Mouse (Mus musculus) ZHBTc4 (cell line): ENCODE measurements around the gene Pdxp.
A peak's percentile ranks its signal among the peaks of the same experiment; 100 is the strongest.
"Not testable (repeated sequence)": the region's sequence is repeated elsewhere in the genome, so short reads cannot be mapped to it uniquely, and the experiment has no call there.

Experiments
- DNase-seq: peaks from one replicate; pipeline ENCODE4 v3.0.0-alpha.2; 2011; ENCODE audit warnings: low read depth, low spot score

Gene Pdxp

GRCm38 (mm10) chr15:78913632-78914090 lies at the start of gene Pdxp:
Gene Pdxp (plus strand): TSS chr15:78913919.
- peak; percentile 99 for DNase-seq

- peak; percentile 56 for DNase-seq
Observed at GRCm38 (mm10) chr15:78868398-78868797, 45.3 kb upstream of the Pdxp start.

GRCm38 (mm10) chr15:78868826-78869233 lies 44.9 kb upstream of the Pdxp start:
- no peak for DNase-seq

GRCm38 (mm10) chr15:78869775-78870174 lies 43.9 kb upstream of the Pdxp start:
- DNase-seq = peak; percentile 78

- no peak for DNase-seq
Observed at GRCm38 (mm10) chr15:78872021-78872608, 41.6 kb upstream of the Pdxp start.

- peak; percentile 53 for DNase-seq
Observed at GRCm38 (mm10) chr15:78873803-78874435, 39.8 kb upstream of the Pdxp start.

GRCm38 (mm10) chr15:78874989-78875388 lies 38.7 kb upstream of the Pdxp start:
- no peak for DNase-seq

- DNase-seq = no peak
Observed at GRCm38 (mm10) chr15:78875537-78875936, 38.2 kb upstream of the Pdxp start.

DNA sequence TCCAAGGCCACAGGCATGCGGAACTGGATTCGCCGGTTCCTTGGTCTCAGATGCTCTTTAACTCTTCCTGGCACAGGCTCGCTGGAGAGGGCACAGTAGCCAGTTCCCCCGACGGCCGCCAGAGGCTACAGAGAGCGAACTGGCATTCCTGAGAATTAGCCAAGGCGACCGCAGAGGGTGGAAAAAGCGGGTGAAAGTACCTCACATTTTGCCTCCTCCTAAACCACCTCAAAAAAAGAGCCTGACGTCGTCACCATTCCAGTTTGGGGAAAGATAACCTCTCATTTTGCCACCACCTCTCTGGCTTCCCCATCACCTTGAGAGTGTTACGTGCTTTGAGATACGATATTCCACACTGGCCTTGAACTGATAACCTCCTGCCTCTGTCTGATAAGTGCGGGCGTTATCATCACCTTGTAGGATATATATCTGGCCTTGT lies 37.4 kb upstream of the Pdxp start:
- DNase-seq = peak; percentile 89

- DNase-seq = peak; percentile 96
Observed at GRCm38 (mm10) chr15:78876991-78877809, 36.5 kb upstream of the Pdxp start, which contains the start of gene Gga1. Gene Gga1 (plus strand): TSS chr15:78877190.

DNA sequence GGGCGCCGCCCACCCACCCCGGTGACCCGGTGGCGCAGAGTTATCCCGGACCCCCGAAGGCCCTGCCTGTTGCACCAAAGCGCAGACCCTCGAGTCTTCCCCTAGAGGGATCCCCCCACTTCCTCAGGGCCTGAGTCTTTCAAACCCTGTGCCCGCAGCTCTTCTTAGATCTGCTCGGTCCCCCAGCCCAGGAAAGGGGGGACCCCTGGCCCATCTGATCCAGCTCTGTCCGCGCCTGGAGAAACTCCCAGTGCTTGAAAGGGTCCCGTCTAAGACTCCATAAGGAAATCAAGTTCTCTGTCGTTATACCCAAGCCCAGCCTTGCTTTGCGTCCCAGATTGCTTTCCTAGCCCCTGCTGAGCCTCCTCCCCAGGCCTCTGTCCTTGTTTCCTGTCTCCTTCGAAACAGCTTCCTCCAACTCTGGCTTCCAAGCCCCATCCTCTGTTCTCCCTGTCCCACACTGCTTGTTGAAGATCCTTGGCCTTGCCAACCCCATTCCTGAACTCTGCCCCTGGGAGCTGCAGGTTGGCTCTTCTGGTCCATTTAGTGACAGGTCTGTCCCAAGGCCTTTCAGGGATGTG lies 35.8 kb upstream of the Pdxp start:
- peak; percentile 38 for DNase-seq

DNA sequence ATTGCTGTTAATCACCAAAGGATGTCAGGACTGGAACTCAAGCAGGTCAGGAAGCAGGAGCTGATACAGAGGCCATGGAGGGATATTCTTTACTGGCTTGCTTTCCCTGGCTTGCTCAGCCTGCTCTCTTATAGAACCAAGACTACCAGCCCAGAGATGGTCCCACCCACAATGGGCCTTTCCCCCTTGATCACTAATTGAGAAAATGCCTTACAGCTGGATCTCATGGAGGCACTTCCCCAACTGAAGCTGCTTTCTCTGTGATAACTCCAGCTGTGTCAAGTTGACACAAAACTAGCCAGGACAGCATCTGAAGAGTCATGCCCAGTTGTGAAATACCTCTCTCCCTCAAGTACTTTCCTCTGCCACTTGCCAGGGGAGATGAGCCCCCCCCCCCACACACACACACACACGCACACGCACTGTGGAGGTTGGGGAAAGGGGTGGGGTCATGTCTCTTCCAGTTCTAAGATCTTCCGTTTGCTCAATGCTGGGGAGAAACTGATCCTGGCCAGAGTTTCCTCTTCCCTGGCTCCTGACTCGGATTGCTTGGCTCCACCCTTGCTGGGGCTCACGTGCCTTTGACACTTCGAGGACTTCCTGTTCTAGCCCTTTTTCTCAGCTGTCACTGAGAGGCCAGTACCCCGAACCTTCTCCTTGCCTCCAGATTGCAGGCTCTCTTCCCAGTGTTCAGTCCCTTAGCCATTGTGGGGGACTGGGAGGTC lies 34.8 kb upstream of the Pdxp start:
- DNase-seq = not testable (repeated sequence)

GRCm38 (mm10) chr15:78880432-78880831 lies 33.3 kb upstream of the Pdxp start:
- DNase-seq = no peak

GRCm38 (mm10) chr15:78881828-78882227 lies 31.9 kb upstream of the Pdxp start:
- DNase-seq = no peak

GRCm38 (mm10) chr15:78889401-78889853 lies 24.3 kb upstream of the Pdxp start:
- DNase-seq = peak; percentile 69

- no peak for DNase-seq
Observed at GRCm38 (mm10) chr15:78892440-78892839, 21.3 kb upstream of the Pdxp start.

GRCm38 (mm10) chr15:78894726-78895125 lies 19.0 kb upstream of the Pdxp start:
- no peak for DNase-seq

GRCm38 (mm10) chr15:78895741-78896140 lies 18.0 kb upstream of the Pdxp start:
- DNase-seq = no peak

DNA sequence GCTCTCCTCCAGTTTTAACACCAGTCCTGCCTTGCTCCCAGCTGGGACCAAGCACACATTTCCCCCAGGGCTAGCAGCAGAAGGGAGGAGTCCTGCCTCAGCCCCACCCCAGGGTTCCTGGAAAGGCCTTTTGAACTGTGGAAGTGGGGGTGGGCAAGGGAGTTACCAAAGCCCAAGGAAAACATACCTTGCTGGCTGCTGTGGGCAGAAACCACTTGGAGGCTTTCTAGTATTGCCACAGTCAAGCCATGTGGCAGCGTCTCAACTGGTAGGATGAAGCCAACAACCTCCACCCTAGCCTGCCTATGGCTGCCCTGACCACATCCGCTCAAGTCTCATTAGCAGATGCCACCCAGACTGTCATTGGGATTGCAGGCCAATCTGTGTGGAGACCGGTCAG lies 17.6 kb upstream of the Pdxp start:
- DNase-seq = peak; percentile 90

- DNase-seq = peak; percentile 94
Observed at GRCm38 (mm10) chr15:78897488-78897887, 16.2 kb upstream of the Pdxp start.

- DNase-seq = peak; percentile 75
Observed at GRCm38 (mm10) chr15:78898507-78899001, 15.2 kb upstream of the Pdxp start.
